Mouse (Mus musculus) left cerebral cortex, postnatal 25 days (tissue): ENCODE results near the gene Bahcc1. TPM values are rescaled to one million over a fixed set of nuclear protein-coding genes. Genes with fewer than 3 reads are reported as not detected.

ENCODE experiments used
- DNase-seq, 2 experiments: peaks; one replicate each; pipeline ENCODE4 v3.0.0; 2022; ENCODE audit warnings: low spot score in 2 of 2, mixed read lengths in 1 of 2
- intact Hi-C: fragments of 180-260 bp; cut with DNase I; formaldehyde crosslinking; loops from one replicate; pipeline ENCODE4 v1.15.1; 2025
- microRNA-seq, 2 experiments: library from miRNA; unstranded; fragments of <30 nt; microRNA quantifications; one replicate each; pipeline ENCODE4 v1.2.0; 2022
- total RNA-seq, 2 experiments: library from RNA; stranded (reverse); gene quantifications; 2 replicates each; pipeline ENCODE4 v1.2.3; 2021

Gene Bahcc1
- total RNA-seq, 2 experiments from 2014 or later = 16.3 to 21.9 TPM

DNA sequence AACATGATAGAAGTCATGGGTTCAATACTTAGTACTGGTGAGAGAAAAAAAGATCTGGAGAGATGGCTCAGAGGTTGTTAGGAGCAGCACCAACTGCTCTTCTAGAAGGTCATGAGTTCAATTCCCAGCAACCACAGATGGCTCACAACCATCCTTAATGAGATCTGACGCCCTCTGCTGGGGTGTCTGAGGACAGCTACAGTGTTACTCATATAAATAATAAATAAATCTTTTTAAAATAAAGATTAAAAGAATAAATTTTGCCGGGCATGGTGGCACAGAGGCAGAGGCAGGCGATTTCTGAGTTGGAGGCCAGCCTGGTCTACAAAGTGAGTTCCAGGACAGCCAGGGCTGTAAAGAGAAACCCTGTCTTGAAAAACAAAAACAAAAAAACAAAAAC lies 106.0 kb downstream of the Bahcc1 start:
- DNase-seq = no peak
- intact Hi-C loops = no loop called here

DNA sequence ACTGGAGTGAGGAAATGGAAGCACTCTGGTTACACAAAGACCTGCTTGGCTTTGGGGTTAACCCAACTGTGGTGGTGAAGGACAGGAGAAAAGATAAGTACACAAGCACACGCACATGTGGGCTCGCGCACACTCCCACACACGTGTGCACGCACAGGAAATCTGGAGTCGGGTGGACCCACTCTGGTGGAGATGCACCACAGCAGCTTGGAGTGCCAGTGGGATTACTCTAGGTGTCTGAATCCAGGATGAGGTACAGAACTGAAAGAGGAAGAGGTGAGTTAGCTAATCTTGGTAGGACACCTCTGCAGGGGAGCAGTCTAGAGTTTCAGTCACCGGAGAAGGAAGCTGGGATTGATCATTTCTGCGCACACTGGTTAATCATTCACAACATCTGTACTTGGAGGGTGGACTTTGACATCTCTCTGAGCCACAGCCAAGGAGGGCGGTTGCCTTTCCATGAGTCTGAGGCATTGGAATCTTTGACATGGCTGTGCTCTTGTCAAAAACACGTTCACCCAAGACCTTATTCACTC lies 107.3 kb downstream of the Bahcc1 start:
- DNase-seq = no peak
- intact Hi-C loops = no loop called here

DNA sequence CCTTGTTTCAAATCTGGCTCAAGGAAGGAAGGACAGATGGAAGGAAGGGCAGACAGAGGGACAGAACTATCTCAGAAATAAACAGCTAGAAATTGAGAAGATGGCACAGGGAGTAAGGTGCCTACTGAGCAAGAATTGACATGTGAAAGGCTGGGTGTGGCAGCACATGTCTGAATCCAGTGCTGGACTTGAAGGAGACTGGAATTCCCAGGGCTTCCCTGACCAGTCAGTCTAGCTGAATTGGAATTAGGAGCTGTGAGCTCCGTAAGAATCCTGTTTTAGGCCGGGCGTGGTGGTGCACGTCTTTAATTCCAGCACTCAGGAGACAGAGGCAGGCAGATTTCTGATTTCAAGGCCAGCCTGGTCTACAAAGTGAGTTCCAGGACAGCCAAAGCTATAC lies 108.9 kb downstream of the Bahcc1 start:
- no peak for DNase-seq

More for the DNA sequence above, 108.9 kb downstream of the Bahcc1 start:
- intact Hi-C loops = no loop called here

Small RNAs within 50 kb of the gene (microRNA-seq; reads per million reads assigned to microRNA genes)
- 0 reads per million in 2 experiments for gene Gm47297

Other genes starting within 250 kb of the Bahcc1 start
- 100 to 1,000 TPM; 189 to 195 TPM for gene Aatk, start 185.8 kb upstream of the Bahcc1 start, total RNA-seq
- gene Cep131, start 146.1 kb upstream of the Bahcc1 start, total RNA-seq = 10 to 100 TPM; 23.4 to 32.2 TPM
- 10 to 100 TPM; 14.4 to 15.5 TPM for gene Tepsin, start 134.2 kb upstream of the Bahcc1 start, total RNA-seq
- 10 to 100 TPM; 32.5 to 36.1 TPM for gene Ndufaf8, start 134.0 kb upstream of the Bahcc1 start, total RNA-seq
- gene Slc38a10, start 81.6 kb upstream of the Bahcc1 start, total RNA-seq = 10 to 100 TPM; 82.9 to 88.8 TPM
- gene Actg1, start 115.6 kb downstream of the Bahcc1 start, total RNA-seq = 1,000 to 10,000 TPM; 1,262 to 1,272 TPM
- gene Fscn2, start 128.6 kb downstream of the Bahcc1 start, total RNA-seq = under 1 TPM in 1 of 2 experiments, not detected in 1; 0.21 TPM
- gene Faap100, start 145.8 kb downstream of the Bahcc1 start, total RNA-seq = 10 to 100 TPM; 15.3 to 16.3 TPM
- 10 to 100 TPM; 67.5 to 71.1 TPM for gene Nploc4, start 204.8 kb downstream of the Bahcc1 start, total RNA-seq
- 1 to 10 TPM; 2.8 to 5.8 TPM for gene Tspan10, start 209.7 kb downstream of the Bahcc1 start, total RNA-seq
- under 1 TPM in 1 of 2 experiments, not detected in 1; 0.18 TPM for gene Pde6g, start 220.6 kb downstream of the Bahcc1 start, total RNA-seq
- gene Oxld1, start 225.1 kb downstream of the Bahcc1 start, total RNA-seq = 10 to 100 TPM; 12.6 to 15.9 TPM
- gene Ccdc137, start 225.2 kb downstream of the Bahcc1 start, total RNA-seq = 10 to 100 TPM; 21.5 to 29.0 TPM
- 10 to 100 TPM; 56.7 to 58.1 TPM for gene Arl16, start 234.7 kb downstream of the Bahcc1 start, total RNA-seq